Mouse (Mus musculus) hindbrain, embryonic 13.5 days (tissue): ENCODE data around the gene Klk1b4. TPM values are rescaled to one million over a fixed set of nuclear protein-coding genes. Genes with fewer than 3 reads are reported as not detected.
"Not testable (repeated sequence)": the region's sequence is repeated elsewhere in the genome, so short reads cannot be mapped to it uniquely, and the experiment has no call there.

Experiments used
- ATAC-seq: fragments of 200-750 bp; cut with Nextera tagmentation; 2 replicates; pipeline ENCODE4 v1.8.0; 2017; ENCODE audit warnings: moderate TSS enrichment; ENCODE audit not compliant: low FRiP score
- H3K27ac ChIP-seq: fragments of 300-500 bp; sonication (generic); 2 replicates; pipeline ENCODE4 v1.5.1; 2015; ENCODE audit warnings: inconsistent platforms, mild to moderate bottlenecking, moderate library complexity
- H3K27me3 ChIP-seq: fragments of 300-500 bp; sonication (generic); 2 replicates; pipeline ENCODE4 v1.6.1; 2015; ENCODE audit warnings: mild to moderate bottlenecking, inconsistent platforms
- H3K36me3 ChIP-seq: fragments of 300-500 bp; sonication (generic); 2 replicates; pipeline ENCODE4 v1.6.1; 2015; ENCODE audit warnings: mild to moderate bottlenecking, inconsistent platforms
- H3K4me1 ChIP-seq: fragments of 300-500 bp; sonication (generic); replicated peaks from 2 replicates; pipeline ENCODE4 v1.6.1; 2015; ENCODE audit warnings: inconsistent platforms
- H3K4me2 ChIP-seq: fragments of 300-500 bp; sonication (generic); 2 replicates; pipeline ENCODE4 v1.6.1; 2015; ENCODE audit warnings: inconsistent platforms, mild to moderate bottlenecking, moderate library complexity
- H3K4me3 ChIP-seq: fragments of 300-500 bp; sonication (generic); 2 replicates; pipeline ENCODE4 v1.5.1; 2015; ENCODE audit warnings: mild to moderate bottlenecking, inconsistent platforms
- H3K9ac ChIP-seq: fragments of 300-500 bp; sonication (generic); 2 replicates; pipeline ENCODE4 v1.6.1; 2015; ENCODE audit warnings: mild to moderate bottlenecking, inconsistent platforms
- H3K9me3 ChIP-seq: fragments of 300-500 bp; sonication (generic); 2 replicates; pipeline ENCODE4 v1.6.1; 2016; ENCODE audit warnings: inconsistent platforms
- WGBS: fragments of 180-500 bp; shearing (Covaris S2); methylation state at CpG from one replicate; pipeline ENCODE4 v1.1.7; 2015; 5-methylcytosine and 5-hydroxymethylcytosine counted together
- polyA plus RNA-seq: library from polyadenylated mRNA; unstranded; fragments of >200 nt; fragmentation: Nextera tagmentation; extraction: Ambion mirVana; gene quantifications from 2 replicates; pipeline ENCODE4 v1.2.1, GENCODE M21; 2015

The Klk1b4 gene
- polyA plus RNA-seq, 1 experiment from 2014 or later = not detected

GRCm38 (mm10) chr7:44240712-44241111 lies 33.5 kb downstream of the Klk1b4 start:
- 65% methylated on average over 1 of the region's 1 CpGs for WGBS
- H3K36me3 ChIP-seq = no peaks in the 10 kb centered on the region
- H3K9me3 ChIP-seq = no peaks in the 10 kb centered on the region
- H3K4me3 ChIP-seq = no peak overlapping the region
- no peak for ATAC-seq
- peaks cover 9% of the 10 kb centered on the region for H3K4me1 ChIP-seq
- no peak overlapping the region for H3K4me2 ChIP-seq
- no peak overlapping the region for H3K27ac ChIP-seq
- H3K9ac ChIP-seq = no peak overlapping the region
- H3K27me3 ChIP-seq = peaks cover 6% of the 10 kb centered on the region; the same call in 1 of the 2 replicates

GRCm38 (mm10) chr7:44241163-44241562 lies 33.9 kb downstream of the Klk1b4 start:
- H3K4me2 ChIP-seq = no peak overlapping the region
- no peaks in the 10 kb centered on the region for H3K36me3 ChIP-seq
- H3K4me3 ChIP-seq = no peak overlapping the region
- peaks cover 11% of the 10 kb centered on the region for H3K4me1 ChIP-seq
- 74% methylated on average over 2 of the region's 2 CpGs for WGBS
- no peak for ATAC-seq
- H3K9ac ChIP-seq = no peak overlapping the region
- H3K27ac ChIP-seq = no peak overlapping the region
- peaks cover 6% of the 10 kb centered on the region; the same call in 1 of the 2 replicates for H3K27me3 ChIP-seq
- H3K9me3 ChIP-seq = no peaks in the 10 kb centered on the region

DNA sequence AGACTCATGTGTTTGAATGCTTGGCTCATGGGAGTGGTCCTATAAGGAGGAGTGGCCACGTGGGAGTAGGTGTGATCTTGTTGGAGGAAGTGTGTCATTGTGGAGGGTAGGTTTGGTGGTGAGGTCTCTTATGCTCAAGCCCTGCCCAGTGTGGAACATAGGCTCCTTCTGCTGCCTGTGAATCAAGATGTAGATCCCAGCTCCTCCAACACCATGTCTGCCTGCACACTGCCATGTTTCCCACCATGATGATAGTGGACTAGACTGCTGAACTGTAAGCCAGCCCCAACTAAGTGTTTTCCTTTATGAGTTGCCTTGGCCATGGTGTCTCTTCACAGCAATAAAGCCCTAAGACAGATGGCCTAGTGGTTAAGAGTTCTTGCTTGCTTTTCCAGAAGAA lies 36.8 kb downstream of the Klk1b4 start:
- H3K36me3 ChIP-seq = peaks cover 11% of the 10 kb centered on the region
- WGBS = 42% methylated on average over 1 of the region's 1 CpGs
- no peak overlapping the region for H3K4me2 ChIP-seq
- H3K4me3 ChIP-seq = no peak overlapping the region
- no peak for ATAC-seq
- no peak overlapping the region for H3K9ac ChIP-seq
- no peak overlapping the region for H3K27ac ChIP-seq
- peaks cover 28% of the 10 kb centered on the region for H3K4me1 ChIP-seq
- no peaks in the 10 kb centered on the region for H3K9me3 ChIP-seq
- H3K27me3 ChIP-seq = peaks cover 6% of the 10 kb centered on the region; the same call in 1 of the 2 replicates

DNA sequence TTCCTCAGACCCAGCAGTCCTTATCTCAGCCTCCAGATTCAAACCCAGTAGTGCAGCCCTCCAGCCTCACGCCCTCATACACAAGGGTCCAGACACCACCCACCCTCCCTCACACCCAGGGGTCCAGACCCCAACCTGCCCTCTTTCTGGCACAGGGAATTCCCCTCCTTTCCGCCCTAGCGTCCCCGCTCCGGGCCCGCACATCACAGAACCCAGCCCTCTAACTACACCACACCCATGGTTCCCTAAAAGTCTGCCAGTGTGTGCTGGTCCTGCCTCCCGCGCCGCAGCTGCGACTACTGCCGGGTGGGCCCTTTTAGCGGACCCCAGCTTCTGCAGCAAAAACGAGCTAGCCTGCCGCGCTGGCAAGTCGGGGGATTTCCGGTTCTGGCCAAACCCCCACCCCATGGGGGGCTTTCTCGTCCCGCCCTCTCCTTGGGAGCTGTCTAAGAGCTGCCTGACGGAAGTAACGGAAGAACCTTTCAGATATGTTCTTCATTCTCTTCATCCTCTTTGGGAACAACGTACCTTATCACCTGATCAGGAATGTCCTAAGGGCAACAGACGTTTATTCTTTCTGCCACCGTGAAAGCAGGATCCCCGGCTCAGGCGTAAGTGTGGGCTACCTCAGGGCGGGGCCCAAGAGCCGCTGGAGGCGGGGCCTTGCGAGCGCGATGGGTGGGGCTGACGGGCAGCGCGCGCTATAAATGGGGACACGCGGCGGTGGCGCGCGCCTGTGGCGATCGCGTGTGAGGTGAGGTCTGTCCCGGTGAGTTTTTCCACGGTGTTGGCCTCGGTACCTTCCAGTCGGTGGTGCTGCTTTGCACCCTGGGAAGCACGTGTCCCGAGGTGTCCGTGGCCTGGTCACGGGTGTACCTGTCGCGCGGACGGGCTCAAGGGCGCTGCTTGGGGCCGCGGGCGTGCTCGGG lies 39.1 kb downstream of the Klk1b4 start, which contains the start of the genes 1700028J19Rik and 2410002F23Rik:
1700028J19Rik (minus strand) TSS at position 641 of the 929 bp plus-strand sequence.
2410002F23Rik (plus strand) TSS at position 668 of the 929 bp plus-strand sequence.
- under 1% methylated on average over 62 of the region's 62 CpGs for WGBS
- Histone ChIP-seq H3K27me3 (peaks cover 6% of the 10 kb centered on the region; the same call in 1 of the 2 replicates), H3K27ac (peak within 1 kb of the TSS; percentile 94), H3K4me3 (peak within 1 kb of the TSS; percentile 78), H3K9me3 (no peaks in the 10 kb centered on the region), H3K4me2 (peak within 1 kb of the TSS; percentile 82), H3K9ac (peak within 1 kb of the TSS; percentile 95), H3K36me3 (peaks cover 33% of the 10 kb centered on the region), H3K4me1 (peaks cover 39% of the 10 kb centered on the region)
- peak; percentile 85 for ATAC-seq

- peaks cover 39% of the 10 kb centered on the region for H3K4me1 ChIP-seq
- peak overlapping the region; percentile 94 for H3K27ac ChIP-seq
- under 1% methylated on average over 23 of the region's 23 CpGs for WGBS
- H3K36me3 ChIP-seq = peaks cover 36% of the 10 kb centered on the region
- H3K9ac ChIP-seq = peak overlapping the region; percentile 95
- peak overlapping the region; percentile 82 for H3K4me2 ChIP-seq
- H3K27me3 ChIP-seq = peaks cover 6% of the 10 kb centered on the region; the same call in 1 of the 2 replicates
- peak; percentile 11 for ATAC-seq
- peak overlapping the region; percentile 78 for H3K4me3 ChIP-seq
- no peaks in the 10 kb centered on the region for H3K9me3 ChIP-seq
Measured at GRCm38 (mm10) chr7:44246984-44247470, 39.8 kb downstream of the Klk1b4 start.

- Histone ChIP-seq H3K9me3 (no peaks in the 10 kb centered on the region), H3K36me3 (peaks cover 46% of the 10 kb centered on the region), H3K9ac (peak overlapping the region; percentile 95), H3K27ac (no peak overlapping the region), H3K4me2 (peak overlapping the region; percentile 82), H3K27me3 (peaks cover 6% of the 10 kb centered on the region; the same call in 1 of the 2 replicates), H3K4me3 (peak overlapping the region; percentile 78), H3K4me1 (peaks cover 48% of the 10 kb centered on the region)
- ATAC-seq = no peak
- WGBS = 97% methylated on average over 2 of the region's 2 CpGs
Measured at GRCm38 (mm10) chr7:44247971-44248370, 40.7 kb downstream of the Klk1b4 start.

- no peak overlapping the region for H3K4me3 ChIP-seq
- no peaks in the 10 kb centered on the region for H3K9me3 ChIP-seq
- peaks cover 58% of the 10 kb centered on the region for H3K36me3 ChIP-seq
- no peaks in the 10 kb centered on the region for H3K27me3 ChIP-seq
- ATAC-seq = no peak
- H3K4me1 ChIP-seq = peaks cover 50% of the 10 kb centered on the region
- 97% methylated on average over 4 of the region's 4 CpGs for WGBS
- H3K27ac ChIP-seq = no peak overlapping the region
- no peak overlapping the region for H3K9ac ChIP-seq
- no peak overlapping the region for H3K4me2 ChIP-seq
Measured at GRCm38 (mm10) chr7:44249248-44249647, 42.0 kb downstream of the Klk1b4 start.

GRCm38 (mm10) chr7:44250732-44251275 lies 43.6 kb downstream of the Klk1b4 start:
- H3K27me3 ChIP-seq, H3K4me3 ChIP-seq, H3K9me3 ChIP-seq, H3K27ac ChIP-seq, H3K4me2 ChIP-seq, H3K9ac ChIP-seq, ATAC-seq: not testable (repeated sequence)
- 92% methylated on average over 17 of the region's 17 CpGs for WGBS
- Histone ChIP-seq H3K36me3 (peaks cover 63% of the 10 kb centered on the region), H3K4me1 (peaks cover 40% of the 10 kb centered on the region)

GRCm38 (mm10) chr7:44253023-44253616 lies 45.9 kb downstream of the Klk1b4 start:
- H3K9me3 ChIP-seq = no peaks in the 10 kb centered on the region
- no peak for ATAC-seq
- H3K27ac ChIP-seq = no peak overlapping the region; the same call in 1 of the 2 replicates
- H3K4me1 ChIP-seq = peaks cover 31% of the 10 kb centered on the region
- H3K4me3 ChIP-seq = no peak overlapping the region
- H3K36me3 ChIP-seq = peaks cover 60% of the 10 kb centered on the region
- no peak overlapping the region for H3K4me2 ChIP-seq
- 76% methylated on average over 15 of the region's 15 CpGs for WGBS
- no peak overlapping the region; the same call in 1 of the 2 replicates for H3K9ac ChIP-seq
- no peaks in the 10 kb centered on the region for H3K27me3 ChIP-seq

- no peak overlapping the region for H3K4me3 ChIP-seq
- WGBS = 83% methylated on average over 6 of the region's 6 CpGs
- H3K9ac ChIP-seq = no peak overlapping the region
- peaks cover 43% of the 10 kb centered on the region for H3K36me3 ChIP-seq
- no peak overlapping the region for H3K4me2 ChIP-seq
- no peak overlapping the region for H3K27ac ChIP-seq
- H3K4me1 ChIP-seq = peaks cover 13% of the 10 kb centered on the region; the same call in 1 of the 2 replicates
- H3K9me3 ChIP-seq = no peaks in the 10 kb centered on the region
- H3K27me3 ChIP-seq = no peaks in the 10 kb centered on the region
- ATAC-seq = no peak
Measured at GRCm38 (mm10) chr7:44254930-44255329, 47.7 kb downstream of the Klk1b4 start.

GRCm38 (mm10) chr7:44257278-44257677 lies 50.0 kb downstream of the Klk1b4 start, which contains the start of gene Acp4:
Acp4 (minus strand) TSS chr7:44257378.
- Histone ChIP-seq H3K27ac (no peak within 1 kb of the TSS), H3K9ac (no peak within 1 kb of the TSS), H3K4me2 (no peak within 1 kb of the TSS), H3K4me3 (no peak within 1 kb of the TSS), H3K4me1 (0 out of 2 replicates have a peak, but pooled peaks cover 9% of the 10 kb centered on the region), H3K36me3 (peaks cover 24% of the 10 kb centered on the region), H3K9me3 (no peaks in the 10 kb centered on the region), H3K27me3 (peaks cover 13% of the 10 kb centered on the region)
- WGBS = 84% methylated on average over 4 of the region's 4 CpGs
- ATAC-seq = no peak

- Histone ChIP-seq H3K36me3 (no peaks in the 10 kb centered on the region; the same call in 1 of the 2 replicates), H3K4me3 (no peak overlapping the region), H3K27me3 (peaks cover 23% of the 10 kb centered on the region), H3K4me1 (peaks cover 6% of the 10 kb centered on the region), H3K4me2 (no peak overlapping the region), H3K9me3 (no peaks in the 10 kb centered on the region), H3K9ac (no peak overlapping the region), H3K27ac (no peak overlapping the region)
- 76% methylated on average over 6 of the region's 6 CpGs for WGBS
- no peak for ATAC-seq
Measured at GRCm38 (mm10) chr7:44260410-44260809, 53.2 kb downstream of the Klk1b4 start.
